Mouse (Mus musculus): ENCODE measurements around the gene Mylk. TPM values are rescaled to one million over a fixed set of nuclear protein-coding genes. Genes with fewer than 3 reads are reported as not detected.

Gene Mylk
- polyA plus RNA-seq, 1 experiment, result 8.3 TPM

- H3K27ac ChIP-seq (ENCODE audit: insufficient read depth, low read length), result no peak overlapping the region
- no peak overlapping the region for H3K4me3 ChIP-seq (ENCODE audit: insufficient read depth, low read length)
- H3K4me1 ChIP-seq (ENCODE audit: control insufficient read depth, insufficient read depth, low read length), result no peaks in the 10 kb centered on the region
- TF ChIP-seq POLR2A (IDR thresholded peaks at IDR 0.05; ENCODE audit: extremely low read depth, insufficient read depth, low read length) (no peak), CTCF (IDR thresholded peaks at IDR 0.05; ENCODE audit: extremely low read depth, insufficient read depth, low read length) (no peak)
These were observed 184.7 kb downstream of the Mylk start for GRCm38 (mm10) chr16:34929686-34930085.

DNA sequence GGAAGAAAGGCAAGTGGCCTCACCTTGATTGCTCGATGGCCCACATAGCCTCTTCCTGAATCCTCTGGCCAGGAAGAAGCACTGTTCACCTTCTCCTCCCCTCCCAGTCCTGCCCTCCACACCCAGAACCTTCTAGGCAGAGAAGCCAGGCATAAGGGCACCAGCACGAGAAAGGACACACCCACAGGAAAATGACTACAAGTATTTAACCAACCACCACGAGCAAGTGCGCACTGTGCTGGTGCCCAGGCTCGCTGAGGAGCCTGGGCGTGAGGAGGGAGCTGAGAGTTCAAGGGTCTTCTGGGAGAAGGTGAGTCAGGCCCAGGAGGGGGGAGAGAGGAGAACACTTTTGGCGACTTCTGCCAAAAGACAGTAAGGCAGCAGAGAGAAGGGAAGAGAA is 185.1 kb downstream of the Mylk start:
- Histone ChIP-seq H3K4me3 (ENCODE audit: insufficient read depth, low read length) (no peak overlapping the region), H3K4me1 (ENCODE audit: control insufficient read depth, insufficient read depth, low read length) (no peaks in the 10 kb centered on the region), H3K27ac (ENCODE audit: insufficient read depth, low read length) (no peak overlapping the region; the same call in 1 of the 2 replicates)
- TF ChIP-seq CTCF (IDR thresholded peaks at IDR 0.05; ENCODE audit: extremely low read depth, insufficient read depth, low read length) (no peak), POLR2A (IDR thresholded peaks at IDR 0.05; ENCODE audit: extremely low read depth, insufficient read depth, low read length) (no peak)

- TF ChIP-seq CTCF (IDR thresholded peaks at IDR 0.05; ENCODE audit: extremely low read depth, insufficient read depth, low read length) (no peak), POLR2A (IDR thresholded peaks at IDR 0.05; ENCODE audit: extremely low read depth, insufficient read depth, low read length) (no peak)
- H3K4me1 ChIP-seq (ENCODE audit: control insufficient read depth, insufficient read depth, low read length), result no peaks in the 10 kb centered on the region
These were observed 186.3 kb downstream of the Mylk start for GRCm38 (mm10) chr16:34931306-34931705.

GRCm38 (mm10) chr16:34933173-34933572 is 188.2 kb downstream of the Mylk start:
- TF ChIP-seq CTCF (IDR thresholded peaks at IDR 0.05; ENCODE audit: extremely low read depth, insufficient read depth, low read length), result no peak
- no peak for TF ChIP-seq POLR2A (IDR thresholded peaks at IDR 0.05; ENCODE audit: extremely low read depth, insufficient read depth, low read length)
- Histone ChIP-seq H3K4me3 (ENCODE audit: insufficient read depth, low read length) (no peak overlapping the region), H3K27ac (ENCODE audit: insufficient read depth, low read length) (no peak overlapping the region), H3K4me1 (ENCODE audit: control insufficient read depth, insufficient read depth, low read length) (no peaks in the 10 kb centered on the region)

More at GRCm38 (mm10) chr16:34931306-34931705, 186.3 kb downstream of the Mylk start:
- Histone ChIP-seq H3K4me3 (ENCODE audit: insufficient read depth, low read length) (no peak overlapping the region), H3K27ac (ENCODE audit: insufficient read depth, low read length) (no peak overlapping the region)

DNA sequence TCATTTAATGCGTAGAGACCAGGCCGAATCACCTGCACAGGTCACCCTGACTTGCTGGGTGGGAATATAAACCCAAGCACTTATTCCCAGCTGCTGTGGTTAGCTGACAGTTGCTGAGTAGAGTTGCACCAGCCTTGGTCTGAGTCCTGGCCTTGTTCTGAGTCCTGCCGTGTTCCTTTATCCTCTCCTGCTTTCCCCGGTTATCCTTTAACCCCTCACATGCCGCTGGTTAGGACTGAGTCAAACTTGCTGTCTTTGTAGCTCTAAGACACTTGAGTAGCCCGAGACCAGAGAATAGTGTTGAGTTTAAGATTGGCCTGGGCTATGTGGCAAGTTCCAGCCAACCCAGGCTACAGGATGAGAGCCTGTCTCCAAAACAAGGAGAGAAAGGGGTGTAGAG is 189.5 kb downstream of the Mylk start:
- H3K4me1 ChIP-seq (ENCODE audit: control insufficient read depth, insufficient read depth, low read length), result no peaks in the 10 kb centered on the region
- H3K27ac ChIP-seq (ENCODE audit: insufficient read depth, low read length), result no peak overlapping the region
- H3K4me3 ChIP-seq (ENCODE audit: insufficient read depth, low read length), result no peak overlapping the region
- TF ChIP-seq POLR2A (IDR thresholded peaks at IDR 0.05; ENCODE audit: extremely low read depth, insufficient read depth, low read length) (no peak), CTCF (IDR thresholded peaks at IDR 0.05; ENCODE audit: extremely low read depth, insufficient read depth, low read length) (no peak)

DNA sequence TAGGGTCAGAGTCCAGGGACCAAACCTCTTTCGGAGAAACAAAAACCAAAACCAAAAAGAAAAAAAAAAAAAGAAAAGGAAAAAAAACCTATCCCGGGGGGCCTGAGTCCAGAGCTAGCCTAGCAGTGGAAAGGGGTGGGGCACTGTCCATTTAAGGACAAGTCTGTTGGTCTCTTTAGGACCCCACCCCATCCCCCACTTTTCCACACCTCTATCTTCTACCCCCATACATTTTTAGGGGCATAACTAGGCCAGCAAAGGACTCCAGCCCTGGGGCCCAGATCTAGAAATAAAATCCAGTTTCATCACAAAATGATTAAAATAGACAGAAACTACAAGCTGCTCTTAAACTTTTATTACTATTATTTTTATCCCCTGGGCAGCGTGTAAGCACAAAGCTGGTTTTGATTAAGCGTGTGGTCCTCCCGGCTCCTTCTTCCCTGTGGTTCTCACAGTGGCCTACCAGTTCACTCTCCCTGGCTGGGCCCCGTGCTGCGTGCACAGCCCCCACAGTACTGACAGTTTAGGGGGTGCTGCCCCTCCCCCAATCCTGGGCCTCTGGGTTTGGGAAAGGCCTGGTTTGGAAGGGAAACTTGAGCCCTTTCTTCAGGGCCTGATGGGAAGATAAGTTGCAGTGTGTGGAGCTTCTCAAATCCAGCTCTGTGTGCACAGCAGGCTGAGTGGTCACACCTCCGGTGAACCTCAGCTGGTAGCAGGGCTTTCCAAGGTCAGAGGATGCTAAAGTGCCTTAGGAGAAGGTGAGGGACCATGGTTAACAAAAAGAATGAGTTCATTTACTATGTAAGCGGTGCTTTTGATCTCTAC is 190.7 kb downstream of the Mylk start:
- TF ChIP-seq CTCF (IDR thresholded peaks at IDR 0.05; ENCODE audit: extremely low read depth, insufficient read depth, low read length), result no peak
- TF ChIP-seq POLR2A (IDR thresholded peaks at IDR 0.05; ENCODE audit: extremely low read depth, insufficient read depth, low read length), result no peak
- H3K4me1 ChIP-seq (ENCODE audit: control insufficient read depth, insufficient read depth, low read length), result no peaks in the 10 kb centered on the region

DNA sequence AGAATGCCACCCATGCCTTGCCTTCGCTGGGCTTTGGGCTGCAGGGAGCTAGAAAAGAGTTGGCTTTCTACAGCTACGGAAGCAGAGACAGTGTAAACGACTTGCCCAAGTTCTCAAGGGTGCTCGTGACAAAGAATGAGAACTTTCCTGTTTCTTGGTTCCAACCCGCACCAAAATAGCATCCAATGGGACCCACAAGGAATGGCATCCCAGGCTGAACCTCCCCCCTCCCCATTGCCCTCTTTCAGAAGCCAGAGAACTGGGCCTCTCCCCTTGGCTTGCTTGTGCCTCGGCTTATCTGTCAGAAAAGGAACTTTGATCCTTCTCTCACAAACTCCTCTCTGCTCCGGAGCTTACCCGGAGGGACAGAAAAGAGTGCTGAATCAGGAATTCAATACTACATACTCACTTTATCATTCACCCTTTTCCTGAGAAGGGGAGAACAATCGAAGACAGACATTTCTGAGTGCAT is 191.4 kb downstream of the Mylk start:
- no peak overlapping the region for H3K27ac ChIP-seq (ENCODE audit: insufficient read depth, low read length)
- no peak for TF ChIP-seq CTCF (IDR thresholded peaks at IDR 0.05; ENCODE audit: extremely low read depth, insufficient read depth, low read length)
- no peak for TF ChIP-seq POLR2A (IDR thresholded peaks at IDR 0.05; ENCODE audit: extremely low read depth, insufficient read depth, low read length)
- H3K4me1 ChIP-seq (ENCODE audit: control insufficient read depth, insufficient read depth, low read length), result no peaks in the 10 kb centered on the region
- H3K4me3 ChIP-seq (ENCODE audit: insufficient read depth, low read length), result no peak overlapping the region

More for the DNA sequence above, 190.7 kb downstream of the Mylk start:
- no peak overlapping the region for H3K27ac ChIP-seq (ENCODE audit: insufficient read depth, low read length)
- no peak overlapping the region for H3K4me3 ChIP-seq (ENCODE audit: insufficient read depth, low read length)

- no peak overlapping the region for H3K27ac ChIP-seq (ENCODE audit: insufficient read depth, low read length)
- TF ChIP-seq CTCF (IDR thresholded peaks at IDR 0.05; ENCODE audit: extremely low read depth, insufficient read depth, low read length), result no peak
- TF ChIP-seq POLR2A (IDR thresholded peaks at IDR 0.05; ENCODE audit: extremely low read depth, insufficient read depth, low read length), result no peak
- no peaks in the 10 kb centered on the region for H3K4me1 ChIP-seq (ENCODE audit: control insufficient read depth, insufficient read depth, low read length)
- H3K4me3 ChIP-seq (ENCODE audit: insufficient read depth, low read length), result no peak overlapping the region
These were observed 192.6 kb downstream of the Mylk start for GRCm38 (mm10) chr16:34937611-34938010.

GRCm38 (mm10) chr16:34938248-34938647 is 193.2 kb downstream of the Mylk start:
- H3K4me3 ChIP-seq (ENCODE audit: insufficient read depth, low read length), result no peak overlapping the region
- no peaks in the 10 kb centered on the region for H3K4me1 ChIP-seq (ENCODE audit: control insufficient read depth, insufficient read depth, low read length)
- H3K27ac ChIP-seq (ENCODE audit: insufficient read depth, low read length), result no peak overlapping the region
- TF ChIP-seq POLR2A (IDR thresholded peaks at IDR 0.05; ENCODE audit: extremely low read depth, insufficient read depth, low read length) (no peak), CTCF (IDR thresholded peaks at IDR 0.05; ENCODE audit: extremely low read depth, insufficient read depth, low read length) (no peak)

- no peak for TF ChIP-seq POLR2A (IDR thresholded peaks at IDR 0.05; ENCODE audit: extremely low read depth, insufficient read depth, low read length)
- TF ChIP-seq CTCF (IDR thresholded peaks at IDR 0.05; ENCODE audit: extremely low read depth, insufficient read depth, low read length), result no peak
- Histone ChIP-seq H3K4me3 (ENCODE audit: insufficient read depth, low read length) (no peak overlapping the region), H3K27ac (ENCODE audit: insufficient read depth, low read length) (no peak overlapping the region), H3K4me1 (ENCODE audit: control insufficient read depth, insufficient read depth, low read length) (no peaks in the 10 kb centered on the region)
These were observed 194.9 kb downstream of the Mylk start for GRCm38 (mm10) chr16:34939951-34940350.

Data from cortical plate, adult 2 months (tissue).